Mouse (Mus musculus) adrenal gland, adult 8-10 months (tissue): ENCODE measurements around the gene Slc6a20a. TPM values are rescaled to one million over a fixed set of nuclear protein-coding genes. Genes with fewer than 3 reads are reported as not detected.

ENCODE experiments used
- DNase-seq: peaks from one replicate; pipeline ENCODE4 v3.0.0; 2022
- total RNA-seq, 4 experiments: library from RNA; stranded (reverse); gene quantifications; 2 replicates each; pipeline ENCODE4 v1.2.4; 2022

Gene Slc6a20a
- total RNA-seq, 4 experiments from 2014 or later = 0.10 to 0.17 TPM; not detected in 2

GRCm38 (mm10) chr9:123636771-123637170, 41.9 kb downstream of the Slc6a20a start:
- no peak for DNase-seq

- DNase-seq = no peak
These were observed 45.7 kb downstream of the Slc6a20a start for GRCm38 (mm10) chr9:123632993-123633392.

GRCm38 (mm10) chr9:123632281-123632680, 46.4 kb downstream of the Slc6a20a start, which contains the start of gene Slc6a20b:
TSS of gene Slc6a20b (minus strand) at chr9:123632565.
- DNase-seq = no peak

GRCm38 (mm10) chr9:123631666-123632065, 47.0 kb downstream of the Slc6a20a start:
- DNase-seq = no peak

GRCm38 (mm10) chr9:123625821-123626220, 52.9 kb downstream of the Slc6a20a start:
- no peak for DNase-seq

GRCm38 (mm10) chr9:123624741-123625140, 53.9 kb downstream of the Slc6a20a start:
- DNase-seq = no peak

- DNase-seq = no peak
These were observed 58.2 kb downstream of the Slc6a20a start for GRCm38 (mm10) chr9:123620311-123621098.

- DNase-seq = no peak
These were observed 77.2 kb downstream of the Slc6a20a start for GRCm38 (mm10) chr9:123601529-123601928.

GRCm38 (mm10) chr9:123597376-123597775, 81.3 kb downstream of the Slc6a20a start:
- no peak for DNase-seq

- no peak for DNase-seq
These were observed 81.8 kb downstream of the Slc6a20a start for GRCm38 (mm10) chr9:123596910-123597309.

- DNase-seq = no peak
These were observed 83.5 kb downstream of the Slc6a20a start for GRCm38 (mm10) chr9:123595194-123595593.

GRCm38 (mm10) chr9:123589240-123589910, 89.3 kb downstream of the Slc6a20a start:
- no peak for DNase-seq

Other genes starting within 250 kb of the Slc6a20a start
- gene Limd1, start 200.2 kb downstream of the Slc6a20a start, total RNA-seq = 10 to 100 TPM; 31.3 to 33.8 (median 31.9) TPM
- 100 to 1,000 TPM in 1 of 4 experiments, 10 to 100 TPM in 3; 80.8 to 101 (median 85.6) TPM for gene Sacm1l, start 149.1 kb downstream of the Slc6a20a start, total RNA-seq
- gene Slc6a20b, start 46.3 kb downstream of the Slc6a20a start, total RNA-seq = not detected
- under 1 TPM; 0.05 to 0.15 (median 0.11) TPM for gene Ccr9, start 446 bp downstream of the Slc6a20a start, total RNA-seq
- 10 to 100 TPM; 47.5 to 60.5 (median 57.4) TPM for gene Lztfl1, start 38.8 kb upstream of the Slc6a20a start, total RNA-seq
- under 1 TPM in 3 of 4 experiments, not detected in 1; 0.46 to 0.75 (median 0.49) TPM for gene Cxcr6, start 127.6 kb upstream of the Slc6a20a start, total RNA-seq
- gene Fyco1, start 173.0 kb upstream of the Slc6a20a start, total RNA-seq = 10 to 100 TPM; 49.2 to 64.3 (median 59.1) TPM
- gene Xcr1, start 183.1 kb upstream of the Slc6a20a start, total RNA-seq = under 1 TPM in 3 of 4 experiments, not detected in 1; 0.22 to 0.31 (median 0.23) TPM